Mouse (Mus musculus) embryonic facial prominence, embryonic 10.5 days (tissue): ENCODE measurements at regions not wholly inside any gene's neighbourhood (a gene's known extent, or its start where the extent isn't known, plus 50 kb on each side); places are given as distances from the start of the nearest gene placed in this dataset.

Source experiments
- DNase-seq: peaks from one replicate; pipeline ENCODE4 v3.0.0-alpha.2; 2017; ENCODE audit warnings: low spot score
- H3K27ac ChIP-seq: fragments of 300-500 bp; sonication (generic); replicated peaks from 2 replicates; pipeline ENCODE4 v1.5.1; 2016; ENCODE audit warnings: mild to moderate bottlenecking
- H3K27me3 ChIP-seq: fragments of 300-500 bp; sonication (generic); replicated peaks from 2 replicates; pipeline ENCODE4 v1.6.1; 2016; ENCODE audit warnings: low read depth, mild to moderate bottlenecking; ENCODE audit not compliant: poor library complexity, severe bottlenecking
- H3K36me3 ChIP-seq: fragments of 300-500 bp; sonication (generic); replicated peaks from 2 replicates; pipeline ENCODE4 v1.6.1; 2016; ENCODE audit warnings: mild to moderate bottlenecking, moderate library complexity
- H3K4me1 ChIP-seq: fragments of 300-500 bp; sonication (generic); 2 replicates; pipeline ENCODE4 v1.6.1; 2016
- H3K4me3 ChIP-seq: fragments of 300-500 bp; sonication (generic); 2 replicates; pipeline ENCODE4 v1.5.1; 2016; ENCODE audit warnings: mild to moderate bottlenecking, moderate library complexity
- H3K9me3 ChIP-seq: fragments of 300-500 bp; sonication (generic); 2 replicates; pipeline ENCODE4 v1.6.1; 2016; ENCODE audit warnings: mild to moderate bottlenecking
- WGBS: fragments of 180-500 bp; shearing (Covaris S2); methylation state at CpG from one replicate; pipeline ENCODE4 v1.1.7; 2016; 5-methylcytosine and 5-hydroxymethylcytosine counted together

GRCm38 (mm10) chr10:14215512-14215911 is 249.6 kb downstream of the Hivep2 start:
- Histone ChIP-seq H3K27ac (no peak overlapping the region), H3K4me1 (0 out of 2 replicates have a peak, but pooled peaks cover 3% of the 10 kb centered on the region), H3K9me3 (peaks cover 4% of the 10 kb centered on the region; the same call in 1 of the 2 replicates), H3K36me3 (no peaks in the 10 kb centered on the region), H3K4me3 (no peak overlapping the region), H3K27me3 (no peaks in the 10 kb centered on the region)
- 76% methylated on average over 4 of the region's 4 CpGs for WGBS
- DNase-seq, result no peak

GRCm38 (mm10) chr10:14213536-14213935 is 247.7 kb downstream of the Hivep2 start:
- H3K36me3 ChIP-seq, result no peaks in the 10 kb centered on the region
- H3K27me3 ChIP-seq, result no peaks in the 10 kb centered on the region
- 0 out of 2 replicates have a peak, but pooled peaks cover 3% of the 10 kb centered on the region for H3K4me1 ChIP-seq
- no peak overlapping the region for H3K4me3 ChIP-seq
- no peak for DNase-seq
- no peak overlapping the region for H3K27ac ChIP-seq
- H3K9me3 ChIP-seq, result peaks cover 4% of the 10 kb centered on the region; the same call in 1 of the 2 replicates
- WGBS, result 85% methylated on average over 5 of the region's 5 CpGs

- H3K4me1 ChIP-seq, result 0 out of 2 replicates have a peak, but pooled peaks cover 7% of the 10 kb centered on the region
- H3K27ac ChIP-seq, result no peak overlapping the region
- no peak overlapping the region for H3K4me3 ChIP-seq
- H3K27me3 ChIP-seq, result no peaks in the 10 kb centered on the region
- no peaks in the 10 kb centered on the region for H3K36me3 ChIP-seq
- DNase-seq, result no peak
- 83% methylated on average over 6 of the region's 6 CpGs for WGBS
- H3K9me3 ChIP-seq, result no peaks in the 10 kb centered on the region
Observed at GRCm38 (mm10) chr10:14211926-14212325, 246.1 kb downstream of the Hivep2 start.

- Histone ChIP-seq H3K27ac (no peak overlapping the region), H3K4me3 (no peak overlapping the region)
- 78% methylated on average over 6 of the region's 6 CpGs for WGBS
Observed at GRCm38 (mm10) chr10:14211481-14211880, 245.6 kb downstream of the Hivep2 start.

GRCm38 (mm10) chr10:14210445-14210844 is 244.6 kb downstream of the Hivep2 start:
- 93% methylated on average over 8 of the region's 8 CpGs for WGBS
- Histone ChIP-seq H3K4me3 (no peak overlapping the region), H3K27ac (no peak overlapping the region), H3K36me3 (no peaks in the 10 kb centered on the region), H3K27me3 (no peaks in the 10 kb centered on the region), H3K4me1 (0 out of 2 replicates have a peak, but pooled peaks cover 7% of the 10 kb centered on the region), H3K9me3 (no peaks in the 10 kb centered on the region)
- DNase-seq, result no peak

More at GRCm38 (mm10) chr10:14211481-14211880, 245.6 kb downstream of the Hivep2 start:
- Histone ChIP-seq H3K9me3 (no peaks in the 10 kb centered on the region), H3K4me1 (0 out of 2 replicates have a peak, but pooled peaks cover 7% of the 10 kb centered on the region), H3K27me3 (no peaks in the 10 kb centered on the region), H3K36me3 (no peaks in the 10 kb centered on the region)
- no peak for DNase-seq

- Histone ChIP-seq H3K4me1 (0 out of 2 replicates have a peak, but pooled peaks cover 7% of the 10 kb centered on the region), H3K4me3 (no peak overlapping the region), H3K27ac (no peak overlapping the region), H3K36me3 (no peaks in the 10 kb centered on the region), H3K27me3 (no peaks in the 10 kb centered on the region), H3K9me3 (no peaks in the 10 kb centered on the region)
- DNase-seq, result no peak
- WGBS, result 83% methylated on average over 6 of the region's 6 CpGs
Observed at GRCm38 (mm10) chr10:14210045-14210444, 244.2 kb downstream of the Hivep2 start.

GRCm38 (mm10) chr10:14208206-14208605 is 242.3 kb downstream of the Hivep2 start:
- H3K27ac ChIP-seq, result no peak overlapping the region
- no peaks in the 10 kb centered on the region for H3K27me3 ChIP-seq
- H3K9me3 ChIP-seq, result no peaks in the 10 kb centered on the region
- WGBS, result 80% methylated on average over 6 of the region's 6 CpGs
- H3K4me1 ChIP-seq, result 0 out of 2 replicates have a peak, but pooled peaks cover 7% of the 10 kb centered on the region
- H3K4me3 ChIP-seq, result no peak overlapping the region
- H3K36me3 ChIP-seq, result no peaks in the 10 kb centered on the region
- no peak for DNase-seq

GRCm38 (mm10) chr10:14207616-14208015 is 241.7 kb downstream of the Hivep2 start:
- WGBS, result 65% methylated on average over 5 of the region's 5 CpGs
- Histone ChIP-seq H3K9me3 (no peaks in the 10 kb centered on the region), H3K4me1 (0 out of 2 replicates have a peak, but pooled peaks cover 7% of the 10 kb centered on the region), H3K4me3 (no peak overlapping the region), H3K27ac (no peak overlapping the region), H3K27me3 (no peaks in the 10 kb centered on the region), H3K36me3 (no peaks in the 10 kb centered on the region)
- no peak for DNase-seq

GRCm38 (mm10) chr10:14207051-14207570 is 241.2 kb downstream of the Hivep2 start:
- Histone ChIP-seq H3K4me3 (no peak overlapping the region), H3K4me1 (0 out of 2 replicates have a peak, but pooled peaks cover 7% of the 10 kb centered on the region), H3K27ac (no peak overlapping the region), H3K9me3 (no peaks in the 10 kb centered on the region), H3K27me3 (no peaks in the 10 kb centered on the region), H3K36me3 (no peaks in the 10 kb centered on the region)
- no peak for DNase-seq
- WGBS, result 79% methylated on average over 5 of the region's 5 CpGs
